Mouse (Mus musculus) adrenal gland, adult 8-10 months (tissue): ENCODE results near the gene Krtap19-3. TPM values are rescaled to one million over a fixed set of nuclear protein-coding genes. Genes with fewer than 3 reads are reported as not detected.

Experiments used
- DNase-seq: peaks from one replicate; pipeline ENCODE4 v3.0.0; 2022
- total RNA-seq, 4 experiments: library from RNA; stranded (reverse); gene quantifications; 2 replicates each; pipeline ENCODE4 v1.2.4; 2022

Krtap19-3 gene
- total RNA-seq, result not detected

- no peak for DNase-seq
Observed at GRCm38 (mm10) chr16:88877938-88878337, at the start of gene Krtap19-3. Gene Krtap19-3 (minus strand): TSS chr16:88878038.

- DNase-seq, result no peak
Observed at GRCm38 (mm10) chr16:88896357-88896756, 18.5 kb upstream of the Krtap19-3 start, which contains the start of gene Krtap19-5. Gene Krtap19-5 (minus strand): TSS chr16:88896457.

- no peak for DNase-seq
Observed at GRCm38 (mm10) chr16:88886870-88887269, 9.0 kb upstream of the Krtap19-3 start.

- DNase-seq, result no peak
Observed at GRCm38 (mm10) chr16:88884989-88885388, 7.2 kb upstream of the Krtap19-3 start, which contains the start of gene Krtap19-4. Gene Krtap19-4 (minus strand): TSS chr16:88885089.

GRCm38 (mm10) chr16:88874169-88874568, 3.7 kb downstream of the Krtap19-3 start, which contains the start of gene Krtap19-2:
Gene Krtap19-2 (minus strand): TSS chr16:88874269.
- no peak for DNase-seq

- no peak for DNase-seq
Observed at GRCm38 (mm10) chr16:88869311-88869710, 8.5 kb downstream of the Krtap19-3 start, which contains the start of gene Krtap19-1. Gene Krtap19-1 (minus strand): TSS chr16:88869411.

GRCm38 (mm10) chr16:88864887-88865407, 12.9 kb downstream of the Krtap19-3 start:
- DNase-seq, result no peak

GRCm38 (mm10) chr16:88851450-88851849, 26.4 kb downstream of the Krtap19-3 start:
- no peak for DNase-seq

- DNase-seq, result no peak
Observed at GRCm38 (mm10) chr16:88848558-88848957, 29.3 kb downstream of the Krtap19-3 start.

- no peak for DNase-seq
Observed at GRCm38 (mm10) chr16:88847363-88847762, 30.5 kb downstream of the Krtap19-3 start.

Other genes starting within 250 kb of the Krtap19-3 start
- not detected for gene Krtap26-1, start 230.2 kb downstream of the Krtap19-3 start, total RNA-seq
- not detected for gene Krtap27-1, start 206.4 kb downstream of the Krtap19-3 start, total RNA-seq
- gene 2310061N02Rik, start 170.1 kb downstream of the Krtap19-3 start, total RNA-seq, result not detected
- not detected for gene Krtap13-1, start 149.2 kb downstream of the Krtap19-3 start, total RNA-seq
- gene Krtap13, start 126.4 kb downstream of the Krtap19-3 start, total RNA-seq, result not detected
- not detected for gene 2310034C09Rik, start 119.2 kb downstream of the Krtap19-3 start, total RNA-seq
- not detected for gene 2310057N15Rik, start 103.8 kb downstream of the Krtap19-3 start, total RNA-seq
- not detected for gene Gm5965, start 100.1 kb downstream of the Krtap19-3 start, total RNA-seq
- gene Gm20741, start 65.8 kb downstream of the Krtap19-3 start, total RNA-seq, result not detected
- not detected for gene Krtap15, start 57.8 kb downstream of the Krtap19-3 start, total RNA-seq
- gene Krtap14, start 51.9 kb downstream of the Krtap19-3 start, total RNA-seq, result not detected
- gene Krtap19-1, start 8.6 kb downstream of the Krtap19-3 start, total RNA-seq, result not detected
- not detected for gene Krtap19-2, start 3.8 kb downstream of the Krtap19-3 start, total RNA-seq
- not detected for gene Krtap19-4, start 7.1 kb upstream of the Krtap19-3 start, total RNA-seq
- not detected for gene Krtap19-5, start 18.4 kb upstream of the Krtap19-3 start, total RNA-seq
- not detected for gene Krtap19-9b, start 54.2 kb upstream of the Krtap19-3 start, total RNA-seq
- gene Krtap16-3, start 84.8 kb upstream of the Krtap19-3 start, total RNA-seq, result not detected
- not detected for gene Krtap22-2, start 132.7 kb upstream of the Krtap19-3 start, total RNA-seq
- not detected for gene Gm10229, start 137.2 kb upstream of the Krtap19-3 start, total RNA-seq
- not detected for gene Krtap6-1, start 153.7 kb upstream of the Krtap19-3 start, total RNA-seq
- gene Gm10228, start 163.4 kb upstream of the Krtap19-3 start, total RNA-seq, result not detected
- not detected for gene Krtap6-5, start 169.8 kb upstream of the Krtap19-3 start, total RNA-seq
- not detected for gene 1110025L11Rik, start 186.0 kb upstream of the Krtap19-3 start, total RNA-seq
- not detected for gene Krtap6-3, start 206.0 kb upstream of the Krtap19-3 start, total RNA-seq